27 mouse cellular contexts compared by ENCODE assay signal in the genomic region with DNA sequence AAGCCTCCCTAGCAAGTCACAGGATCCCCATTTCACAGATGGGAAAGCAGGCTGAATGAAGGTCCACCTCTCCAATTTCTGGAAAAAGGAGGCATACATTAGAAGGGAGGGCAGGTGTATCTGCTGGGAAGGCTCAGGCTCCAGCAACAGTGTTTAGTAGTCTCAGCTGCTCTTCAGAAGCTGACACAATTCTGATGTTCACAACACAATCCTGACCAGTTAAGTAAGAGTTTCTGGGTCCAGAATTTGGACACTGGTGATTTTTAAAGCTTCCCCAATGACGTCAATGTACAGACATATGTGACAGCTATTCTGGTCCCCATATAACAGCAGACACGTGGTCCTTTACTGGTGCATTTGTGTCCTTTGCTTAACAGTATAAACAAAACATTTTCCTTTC.
"Had no signal": no experiment of that assay in that cellular context is flagged by ENCODE, and none has a peak within 500 bp of the region (broad histone marks: within the 10 kb centered on the region; RNA-seq: fewer than 3 reads in every experiment).

No protein-coding gene starts in this region.

- H3K27ac ChIP-seq: embryonic facial prominence, embryonic 10.5 days; embryonic facial prominence, embryonic 12.5 days; embryonic facial prominence, embryonic 13.5 days; embryonic facial prominence, embryonic 15.5 days; forebrain, embryonic 10.5 days; forebrain, embryonic 12.5 days; forebrain, embryonic 13.5 days; forebrain, embryonic 15.5 days; gastrocnemius, adult 2 months; heart, adult 2 months; heart, embryonic 10.5 days had no signal

- DNase-seq: cerebellum, adult 8-10 months; cerebellum, adult 9-10 months; cerebellum, adult 9-11 months; cerebellum, postnatal 14 days; cerebellum, postnatal 25 days; cerebellum, postnatal 36 days; embryo, embryonic 11 days; forebrain, postnatal 0 days; gastrocnemius, adult 2 months; gastrocnemius, postnatal 10 days; gastrocnemius, postnatal 14 days; gastrocnemius, postnatal 25 days; gastrocnemius, postnatal 36 days; heart, adult 18-20 months; heart, adult 2 months had no signal

- H3K4me3 ChIP-seq: embryonic facial prominence, embryonic 10.5 days; embryonic facial prominence, embryonic 12.5 days; embryonic facial prominence, embryonic 13.5 days; embryonic facial prominence, embryonic 15.5 days; erythroblast, embryonic 14.5 days; forebrain, embryonic 10.5 days; forebrain, embryonic 12.5 days; forebrain, embryonic 13.5 days; forebrain, embryonic 15.5 days; gastrocnemius, adult 2 months; heart, adult 2 months; heart, embryonic 10.5 days had no signal

- ATAC-seq: forebrain, embryonic 13.5 days; forebrain, embryonic 14.5 days; forebrain, embryonic 15.5 days; forebrain, embryonic 16.5 days; forebrain, postnatal 0 days had no signal
